Comparison of ENCODE assay signal across 9 mouse cellular contexts in the genomic region with DNA sequence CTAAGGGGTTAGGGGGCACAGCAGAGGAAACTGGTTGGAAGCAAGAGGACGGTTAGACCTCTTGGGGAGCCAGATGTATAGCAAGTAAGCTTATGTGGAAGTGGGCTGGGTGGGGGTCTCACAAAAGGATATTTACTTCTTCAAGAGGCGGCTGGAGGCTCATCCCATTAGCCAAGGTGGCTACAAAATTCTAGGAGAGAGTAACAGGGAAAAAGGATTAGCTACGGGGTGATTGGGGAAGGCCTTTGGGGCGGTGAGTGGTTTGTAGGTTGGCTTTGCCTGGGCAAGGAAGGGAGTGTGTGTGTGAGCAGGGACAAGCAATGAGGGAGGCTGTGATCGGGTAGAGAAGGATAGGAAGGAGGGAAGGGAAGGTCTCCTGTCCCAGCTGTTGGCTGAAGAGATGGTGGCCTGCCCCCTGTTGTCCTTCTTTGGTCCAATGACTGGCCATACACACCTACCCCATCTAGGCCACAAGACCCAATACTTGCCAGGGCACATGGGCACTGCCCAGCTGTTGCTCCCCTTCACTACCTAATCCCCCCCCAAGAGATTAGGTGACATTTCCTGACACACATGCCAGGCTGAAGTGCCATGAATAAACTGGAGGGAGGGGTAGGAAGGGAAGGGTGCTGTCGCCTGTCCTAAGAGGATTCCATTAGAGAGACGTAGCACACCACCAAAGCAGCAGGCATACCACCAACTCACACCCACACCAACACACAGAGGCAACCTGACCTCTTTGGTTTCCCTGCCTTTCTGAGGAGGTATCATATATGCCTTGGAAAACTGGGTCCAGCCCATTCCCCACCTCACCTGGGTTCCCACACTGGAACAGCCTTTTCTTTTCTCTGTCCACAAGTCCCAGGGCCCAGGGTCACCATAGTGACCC. TPM values are rescaled to one million over a fixed set of nuclear protein-coding genes. Genes with fewer than 3 reads are reported as not detected.
DNase-seq lines count a peak whose midpoint lies in the region; ATAC-seq lines count a peak whose summit lies in the region.
"Had no signal": no experiment of that assay in that cellular context is flagged by ENCODE, and none has a peak within 500 bp of the region (broad histone marks: within the 10 kb centered on the region; RNA-seq: fewer than 3 reads in every experiment).

No protein-coding gene starts in this region.

- H3K27ac ChIP-seq in heart, embryonic 12.5 days (ENCODE audit: poor library complexity, severe bottlenecking): peak overlapping the region; percentile 94
- H3K27ac ChIP-seq in embryonic facial prominence, embryonic 10.5 days (replicated peaks): 0 out of 2 replicates have a peak overlapping the region, but pooled peaks have one; percentile 20
- H3K27ac ChIP-seq in hindbrain, embryonic 15.5 days (replicated peaks): 0 out of 2 replicates have a peak overlapping the region, but pooled peaks have one; percentile 21
- H3K27ac ChIP-seq in midbrain, embryonic 13.5 days: peak overlapping the region; percentile 95

- H3K36me3 ChIP-seq in heart, embryonic 12.5 days: peaks cover 50% of the 10 kb centered on the region
- H3K36me3 ChIP-seq in embryonic facial prominence, embryonic 10.5 days (replicated peaks): peaks cover 68% of the 10 kb centered on the region
- H3K36me3 ChIP-seq in hindbrain, embryonic 15.5 days: peaks cover 31% of the 10 kb centered on the region
- H3K36me3 ChIP-seq in midbrain, embryonic 13.5 days: peaks cover 37% of the 10 kb centered on the region

- H3K9ac ChIP-seq in heart, embryonic 12.5 days: peak overlapping the region; percentile 48
- no peak overlapping the region for H3K9ac ChIP-seq in hindbrain, embryonic 15.5 days
- peak overlapping the region; percentile 52 for H3K9ac ChIP-seq in midbrain, embryonic 13.5 days (replicated peaks)

- no peak for DNase-seq in heart, adult 9 months (ENCODE audit: low spot score in 2 of 2)
- DNase-seq in embryonic facial prominence, embryonic 10.5 days (ENCODE audit: low spot score): no peak
- no peak for DNase-seq in urinary bladder, postnatal 4 days (ENCODE audit: low spot score in 2 of 2)
- no peak for DNase-seq in cerebellum, adult 11 months
- DNase-seq: thymus, postnatal 4 days had no signal

- peaks cover 39% of the 10 kb centered on the region for H3K4me1 ChIP-seq in heart, embryonic 12.5 days (replicated peaks)
- peaks cover 38% of the 10 kb centered on the region for H3K4me1 ChIP-seq in embryonic facial prominence, embryonic 10.5 days
- H3K4me1 ChIP-seq in hindbrain, embryonic 15.5 days (replicated peaks): peaks cover 39% of the 10 kb centered on the region
- peaks cover 40% of the 10 kb centered on the region for H3K4me1 ChIP-seq in midbrain, embryonic 13.5 days (replicated peaks)

- no peak for ATAC-seq in heart, embryonic 12.5 days (ENCODE audit: insufficient number of reproducible peaks, low FRiP score)
- no peak for ATAC-seq in hindbrain, embryonic 15.5 days (ENCODE audit: low FRiP score, low read depth)
- ATAC-seq in midbrain, embryonic 13.5 days: no peak
- no peak for ATAC-seq in monocyte, adult 5-6 weeks (replicated peaks; ENCODE audit: insufficient number of reproducible peaks, low FRiP score, low TSS enrichment, poor library complexity, severe bottlenecking)

- H3K27me3 ChIP-seq in heart, embryonic 12.5 days (replicated peaks): no peaks in the 10 kb centered on the region
- no peaks in the 10 kb centered on the region for H3K27me3 ChIP-seq in embryonic facial prominence, embryonic 10.5 days (replicated peaks; ENCODE audit: low read depth, poor library complexity, severe bottlenecking)
- no peaks in the 10 kb centered on the region for H3K27me3 ChIP-seq in hindbrain, embryonic 15.5 days
- no peaks in the 10 kb centered on the region for H3K27me3 ChIP-seq in midbrain, embryonic 13.5 days

- peak overlapping the region; percentile 76 for H3K4me2 ChIP-seq in heart, embryonic 12.5 days
- peak overlapping the region; percentile 74 for H3K4me2 ChIP-seq in hindbrain, embryonic 15.5 days
- H3K4me2 ChIP-seq in midbrain, embryonic 13.5 days (replicated peaks): peak overlapping the region; percentile 65

- H3K4me3 ChIP-seq in heart, embryonic 12.5 days: peak overlapping the region; percentile 85
- peak overlapping the region; percentile 75 for H3K4me3 ChIP-seq in embryonic facial prominence, embryonic 10.5 days
- H3K4me3 ChIP-seq in hindbrain, embryonic 15.5 days: peak overlapping the region; percentile 89
- peak overlapping the region; percentile 94 for H3K4me3 ChIP-seq in midbrain, embryonic 13.5 days (replicated peaks)

- H3K9me3 ChIP-seq in heart, embryonic 12.5 days (replicated peaks): no peaks in the 10 kb centered on the region
- H3K9me3 ChIP-seq in embryonic facial prominence, embryonic 10.5 days: no peaks in the 10 kb centered on the region
- H3K9me3 ChIP-seq in hindbrain, embryonic 15.5 days: no peaks in the 10 kb centered on the region
- no peaks in the 10 kb centered on the region for H3K9me3 ChIP-seq in midbrain, embryonic 13.5 days

- 70% methylated on average over 7 of the region's 7 CpGs for WGBS in heart, embryonic 12.5 days
- 81% methylated on average over 7 of the region's 7 CpGs for WGBS in embryonic facial prominence, embryonic 10.5 days
- WGBS in hindbrain, embryonic 15.5 days: 76% methylated on average over 7 of the region's 7 CpGs
- WGBS in midbrain, embryonic 13.5 days: 59% methylated on average over 7 of the region's 7 CpGs

RNA-seq across cellular contexts. Expression of gene Prmt1, which starts 2.2 kb away (rescaled TPM):
- 377 and 394 TPM in 2 replicates for polyA plus RNA-seq in heart, embryonic 12.5 days (2016; fragmentation: Nextera tagmentation; extraction: Ambion mirVana)
- polyA plus RNA-seq in embryonic facial prominence, embryonic 10.5 days (2016; fragmentation: Nextera tagmentation; extraction: Ambion mirVana): 968 and 991 TPM in 2 replicates
- polyA plus RNA-seq in hindbrain, embryonic 15.5 days (2015; fragmentation: Nextera tagmentation; extraction: Ambion mirVana): 584 and 590 TPM in 2 replicates
- 784 and 789 TPM in 2 replicates for polyA plus RNA-seq in midbrain, embryonic 13.5 days (2015; fragmentation: Nextera tagmentation; extraction: Ambion mirVana)
- total RNA-seq in monocyte, adult 5-6 weeks (2017): 57.2 to 80.2 TPM (median 58.1 TPM) in 3 replicates

RNA-seq across cellular contexts. Expression of gene Cpt1c, which starts 9.5 kb away (rescaled TPM):
- polyA plus RNA-seq in heart, embryonic 12.5 days (2016; fragmentation: Nextera tagmentation; extraction: Ambion mirVana): 10.7 and 11.5 TPM in 2 replicates
- 18.5 and 18.8 TPM in 2 replicates for polyA plus RNA-seq in embryonic facial prominence, embryonic 10.5 days (2016; fragmentation: Nextera tagmentation; extraction: Ambion mirVana)
- polyA plus RNA-seq in hindbrain, embryonic 15.5 days (2015; fragmentation: Nextera tagmentation; extraction: Ambion mirVana): 56.1 and 58.1 TPM in 2 replicates
- 47.0 and 56.0 TPM in 2 replicates for polyA plus RNA-seq in midbrain, embryonic 13.5 days (2015; fragmentation: Nextera tagmentation; extraction: Ambion mirVana)
- not detected in 3 replicates for total RNA-seq in monocyte, adult 5-6 weeks (2017)

RNA-seq across cellular contexts. Expression of gene Irf3, which starts 13.3 kb away (rescaled TPM):
- polyA plus RNA-seq in heart, embryonic 12.5 days (2016; fragmentation: Nextera tagmentation; extraction: Ambion mirVana): 59.5 and 60.8 TPM in 2 replicates
- 70.3 and 77.5 TPM in 2 replicates for polyA plus RNA-seq in embryonic facial prominence, embryonic 10.5 days (2016; fragmentation: Nextera tagmentation; extraction: Ambion mirVana)
- polyA plus RNA-seq in hindbrain, embryonic 15.5 days (2015; fragmentation: Nextera tagmentation; extraction: Ambion mirVana): 57.4 and 58.1 TPM in 2 replicates
- 63.0 and 70.7 TPM in 2 replicates for polyA plus RNA-seq in midbrain, embryonic 13.5 days (2015; fragmentation: Nextera tagmentation; extraction: Ambion mirVana)
- total RNA-seq in monocyte, adult 5-6 weeks (2017): 83.1 to 122 TPM (median 104 TPM) in 3 replicates

RNA-seq across cellular contexts. Expression of gene Bcl2l12, which starts 14.3 kb away (rescaled TPM):
- 42.1 and 42.5 TPM in 2 replicates for polyA plus RNA-seq in heart, embryonic 12.5 days (2016; fragmentation: Nextera tagmentation; extraction: Ambion mirVana)
- polyA plus RNA-seq in embryonic facial prominence, embryonic 10.5 days (2016; fragmentation: Nextera tagmentation; extraction: Ambion mirVana): 87.0 and 90.7 TPM in 2 replicates
- 12.8 and 13.3 TPM in 2 replicates for polyA plus RNA-seq in hindbrain, embryonic 15.5 days (2015; fragmentation: Nextera tagmentation; extraction: Ambion mirVana)
- polyA plus RNA-seq in midbrain, embryonic 13.5 days (2015; fragmentation: Nextera tagmentation; extraction: Ambion mirVana): 21.3 and 21.6 TPM in 2 replicates
- total RNA-seq in monocyte, adult 5-6 weeks (2017): 2.7 to 13.0 TPM (median 7.7 TPM) in 3 replicates

RNA-seq across cellular contexts. Expression of gene Scaf1, which starts 32.0 kb away (rescaled TPM):
- polyA plus RNA-seq in heart, embryonic 12.5 days (2016; fragmentation: Nextera tagmentation; extraction: Ambion mirVana): 37.0 and 41.2 TPM in 2 replicates
- 46.2 and 47.9 TPM in 2 replicates for polyA plus RNA-seq in embryonic facial prominence, embryonic 10.5 days (2016; fragmentation: Nextera tagmentation; extraction: Ambion mirVana)
- 49.8 and 56.5 TPM in 2 replicates for polyA plus RNA-seq in hindbrain, embryonic 15.5 days (2015; fragmentation: Nextera tagmentation; extraction: Ambion mirVana)
- polyA plus RNA-seq in midbrain, embryonic 13.5 days (2015; fragmentation: Nextera tagmentation; extraction: Ambion mirVana): 38.1 and 47.7 TPM in 2 replicates
- total RNA-seq in monocyte, adult 5-6 weeks (2017): 15.3 to 21.1 TPM (median 16.7 TPM) in 3 replicates

Comparison
In these comparisons a context has a peak if more than half of its experiments do, and no peak if none do; other contexts are left out.
1. H3K27ac ChIP-seq: peak in every context shown above with its lines; median percentile 95 in midbrain, embryonic 13.5 days; 94 in heart, embryonic 12.5 days; 21 in hindbrain, embryonic 15.5 days; 20 in embryonic facial prominence, embryonic 10.5 days.